ENCODE assay signal across 13 mouse cellular contexts in genomic region chr17:67127530-67127929, GRCm38 (mm10).
DNase-seq lines count a peak whose midpoint lies in the region; TF ChIP-seq lines count a peak whose summit lies in the region.
"Had no signal": no experiment of that assay in that cellular context is flagged by ENCODE, and none has a peak within 500 bp of the region (broad histone marks: within the 10 kb centered on the region; RNA-seq: fewer than 3 reads in every experiment).

No protein-coding gene starts in this region.

- H3K27ac ChIP-seq in gastrocnemius, adult 2 months, result peak overlapping the region; percentile 68
- H3K27ac ChIP-seq: limb, embryonic 12.5 days had no signal

- no peak for DNase-seq in gastrocnemius, adult 2 months
- no peak for DNase-seq in gastrocnemius, adult 18-20 months (ENCODE audit: low spot score)
- peak; percentile 37 to 48 for DNase-seq in cerebellum, adult 18-20 months
- DNase-seq in cerebellum, postnatal 36 days, result peak; percentile 10 to 28
- peak; percentile 43 to 52 for DNase-seq in left cerebral cortex, postnatal 14 days (ENCODE audit: low spot score in 2 of 2)
- DNase-seq in urinary bladder, postnatal 10 days (ENCODE audit: low spot score), result no peak
- no peak for DNase-seq in retina, embryonic 14.5 days (ENCODE audit: low spot score)
- DNase-seq in heart, postnatal 4 days, result no peak
- DNase-seq: adrenal gland, postnatal 25 days; gastrocnemius, postnatal 25 days; heart, postnatal 10 days; kidney, adult 9 months had no signal

- intact Hi-C loops in gastrocnemius, adult 2 months (cut with DNase I), result no loop called here
- intact Hi-C loops in left cerebral cortex, postnatal 14 days (cut with DNase I), result no loop called here

- TF ChIP-seq CTCF in gastrocnemius, adult 2 months (IDR thresholded peaks at IDR 0.05), result no peak

- H3K4me3 ChIP-seq in gastrocnemius, adult 2 months, result peak overlapping the region; percentile 34
- H3K4me3 ChIP-seq: limb, embryonic 12.5 days had no signal

Comparison
In these comparisons a context has a peak if more than half of its experiments do, and no peak if none do; other contexts are left out.
1. DNase-seq: peak in cerebellum, adult 18-20 months (2 of 2), cerebellum, postnatal 36 days (2 of 2) and left cerebral cortex, postnatal 14 days (2 of 2); none in gastrocnemius, adult 2 months (single experiment), gastrocnemius, adult 18-20 months (single experiment), urinary bladder, postnatal 10 days (single experiment), retina, embryonic 14.5 days (single experiment) and heart, postnatal 4 days (single experiment).